Comparison of ENCODE assay signal across 33 mouse cellular contexts in the genomic region with DNA sequence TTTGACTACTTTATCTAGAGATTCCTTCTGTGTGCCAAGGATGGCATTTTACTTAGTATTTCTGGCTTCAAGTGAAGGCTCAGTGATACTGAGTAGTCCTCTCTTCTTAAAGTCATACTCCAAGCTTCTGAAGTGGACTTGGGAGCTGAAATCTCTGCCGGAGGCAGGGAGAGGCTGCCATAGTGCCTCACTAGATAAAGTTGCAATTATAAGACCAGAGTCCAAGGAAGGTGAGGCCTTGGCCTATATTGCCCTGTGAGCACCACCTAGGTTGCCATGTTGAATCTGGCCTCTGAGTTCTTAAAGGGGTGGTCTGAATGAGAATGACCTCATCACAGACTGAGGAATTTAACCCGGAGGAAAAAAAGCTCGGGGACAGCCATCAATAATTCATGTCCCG. TPM values are rescaled to one million over a fixed set of nuclear protein-coding genes. Genes with fewer than 3 reads are reported as not detected.
"Had no signal": no experiment of that assay in that cellular context is flagged by ENCODE, and none has a peak within 500 bp of the region (broad histone marks: within the 10 kb centered on the region; RNA-seq: fewer than 3 reads in every experiment).

No protein-coding gene starts in this region.

- H3K4me2 ChIP-seq: embryonic facial prominence, embryonic 12.5 days; embryonic facial prominence, embryonic 13.5 days; embryonic facial prominence, embryonic 15.5 days; forebrain, embryonic 12.5 days; forebrain, embryonic 15.5 days had no signal

- H3K9me3 ChIP-seq: embryonic facial prominence, embryonic 10.5 days; embryonic facial prominence, embryonic 12.5 days; embryonic facial prominence, embryonic 13.5 days; embryonic facial prominence, embryonic 15.5 days; forebrain, embryonic 10.5 days; forebrain, embryonic 12.5 days; forebrain, embryonic 15.5 days had no signal

- H3K36me3 ChIP-seq: embryonic facial prominence, embryonic 10.5 days; embryonic facial prominence, embryonic 12.5 days; embryonic facial prominence, embryonic 13.5 days; embryonic facial prominence, embryonic 15.5 days; forebrain, embryonic 10.5 days; forebrain, embryonic 12.5 days; forebrain, embryonic 15.5 days had no signal

- DNase-seq: cerebellum, adult 18-20 months; cerebellum, adult 2 months; cerebellum, adult 8-10 months; cerebellum, adult 9-10 months; cerebellum, adult 9-11 months; cerebellum, postnatal 10 days; cerebellum, postnatal 14 days; cerebellum, postnatal 36 days; embryo, embryonic 11 days; forebrain, postnatal 0 days; gastrocnemius, adult 2 months; gastrocnemius, postnatal 10 days; gastrocnemius, postnatal 14 days; gastrocnemius, postnatal 25 days; gastrocnemius, postnatal 36 days; heart, adult 11 months; heart, adult 18-20 months; heart, adult 2 months had no signal

- H3K9ac ChIP-seq: embryonic facial prominence, embryonic 12.5 days; embryonic facial prominence, embryonic 13.5 days; embryonic facial prominence, embryonic 15.5 days; forebrain, embryonic 12.5 days; forebrain, embryonic 15.5 days; forebrain, postnatal 0 days had no signal

- H3K27me3 ChIP-seq: embryonic facial prominence, embryonic 12.5 days; embryonic facial prominence, embryonic 13.5 days; embryonic facial prominence, embryonic 15.5 days; forebrain, embryonic 12.5 days; forebrain, embryonic 15.5 days had no signal

- H3K27ac ChIP-seq: embryonic facial prominence, embryonic 10.5 days; embryonic facial prominence, embryonic 12.5 days; embryonic facial prominence, embryonic 13.5 days; embryonic facial prominence, embryonic 15.5 days; forebrain, embryonic 10.5 days; forebrain, embryonic 12.5 days; forebrain, embryonic 15.5 days; gastrocnemius, adult 2 months; heart, adult 2 months had no signal

- H3K4me1 ChIP-seq: embryonic facial prominence, embryonic 12.5 days; embryonic facial prominence, embryonic 13.5 days; embryonic facial prominence, embryonic 15.5 days; forebrain, embryonic 10.5 days; forebrain, embryonic 12.5 days; forebrain, embryonic 15.5 days had no signal

- H3K4me3 ChIP-seq: embryonic facial prominence, embryonic 10.5 days; embryonic facial prominence, embryonic 12.5 days; embryonic facial prominence, embryonic 13.5 days; embryonic facial prominence, embryonic 15.5 days; erythroblast, embryonic 14.5 days; forebrain, embryonic 10.5 days; forebrain, embryonic 12.5 days; forebrain, embryonic 15.5 days; gastrocnemius, adult 2 months; heart, adult 2 months had no signal

- ATAC-seq: forebrain, embryonic 14.5 days; forebrain, embryonic 15.5 days; forebrain, embryonic 16.5 days; forebrain, postnatal 0 days had no signal

RNA-seq across cellular contexts. Expression of a gene that starts 8.7 kb away (rescaled TPM):
- total RNA-seq: common myeloid progenitor, adult 5-6 weeks; granulocyte monocyte progenitor cell, adult 5-6 weeks; heart, adult 18-20 months had no signal
- polyA plus RNA-seq: embryonic facial prominence, embryonic 10.5 days; embryonic facial prominence, embryonic 13.5 days; erythroblast, embryonic 14.5 days; forebrain, embryonic 10.5 days; forebrain, embryonic 11.5 days; forebrain, embryonic 12.5 days; forebrain, embryonic 14.5 days; forebrain, embryonic 16.5 days had no signal

RNA-seq across cellular contexts. Expression of a gene that starts 24.4 kb away (rescaled TPM):
- total RNA-seq: common myeloid progenitor, adult 5-6 weeks; gastrocnemius, adult 18-20 months; gastrocnemius, adult 2 months; gastrocnemius, adult 8-10 months; gastrocnemius, postnatal 36 days; granulocyte monocyte progenitor cell, adult 5-6 weeks; heart, adult 18-20 months had no signal
- polyA plus RNA-seq: embryonic facial prominence, embryonic 10.5 days; forebrain, embryonic 11.5 days; forebrain, embryonic 12.5 days; forebrain, embryonic 14.5 days; forebrain, embryonic 16.5 days had no signal
